Mouse (Mus musculus) spleen, adult 2 months (tissue): ENCODE measurements around the gene Fank1.

Experiments used
- CTCF ChIP-seq: fragments of 200-500 bp; IDR thresholded peaks from 2 replicates; pipeline ENCODE4 v1.5.1; 2011; ENCODE audit warnings: mild to moderate bottlenecking, inconsistent platforms; ENCODE audit not compliant: insufficient read depth, insufficient read length, insufficient replicate concordance; ENCODE audit errors: extremely low read depth
- POLR2A ChIP-seq: fragments of 200-500 bp; IDR thresholded peaks from 2 replicates; pipeline ENCODE4 v1.6.1; 2011; ENCODE audit warnings: low read depth, low read length, inconsistent platforms

GRCm38 (mm10) chr7:133876139-133876538 is 99.5 kb downstream of the Fank1 start:
- no peak for TF ChIP-seq POLR2A
- TF ChIP-seq CTCF: no peak
